Comparison of ENCODE assay signal across 22 mouse cellular contexts in the genomic region with DNA sequence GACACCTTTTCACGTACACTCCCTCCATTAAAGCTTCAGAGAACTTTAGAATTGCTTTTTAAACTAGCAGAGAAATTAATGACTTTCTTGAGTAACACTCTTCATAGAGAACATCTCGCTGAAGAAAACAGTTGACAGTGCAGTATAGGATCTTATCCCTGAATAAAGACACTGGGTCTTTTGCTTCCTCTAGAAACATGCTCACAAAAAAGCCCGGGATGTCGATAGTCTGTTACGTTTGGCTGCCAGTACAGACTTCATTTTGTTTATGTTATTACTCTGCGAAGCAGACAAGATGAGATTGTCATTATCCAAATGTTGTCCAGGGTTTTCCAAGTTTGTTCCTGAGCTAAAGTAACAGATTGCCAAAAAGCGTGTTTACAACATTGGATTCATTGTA.
DNase-seq lines count a peak whose midpoint lies in the region; ATAC-seq and TF ChIP-seq lines count a peak whose summit lies in the region.
"Had no signal": no experiment of that assay in that cellular context is flagged by ENCODE, and none has a peak within 500 bp of the region (broad histone marks: within the 10 kb centered on the region; RNA-seq: fewer than 3 reads in every experiment).

No protein-coding gene starts in this region.

- no peak overlapping the region; the same call in 1 of the 2 replicates for H3K27ac ChIP-seq in lung, embryonic 14.5 days (ENCODE audit: low read depth)
- H3K27ac ChIP-seq in lung, embryonic 15.5 days, result peak overlapping the region; percentile 48
- H3K27ac ChIP-seq in lung, embryonic 16.5 days (ENCODE audit: low read length), result peak overlapping the region; percentile 48
- H3K27ac ChIP-seq in lung, postnatal 0 days (ENCODE audit: low read length), result no peak overlapping the region

- H3K27me3 ChIP-seq in lung, embryonic 14.5 days (ENCODE audit: insufficient read depth, low read length), result no peaks in the 10 kb centered on the region
- no peaks in the 10 kb centered on the region for H3K27me3 ChIP-seq in lung, embryonic 15.5 days
- no peaks in the 10 kb centered on the region for H3K27me3 ChIP-seq in lung, embryonic 16.5 days (ENCODE audit: control insufficient read depth, insufficient read depth, low read depth, low read length)
- no peaks in the 10 kb centered on the region for H3K27me3 ChIP-seq in lung, postnatal 0 days (replicated peaks; ENCODE audit: insufficient read depth, low read length)
- H3K27me3 ChIP-seq: CH12.LX, Patski had no signal

- 0 out of 2 replicates have a peak, but pooled peaks cover 5% of the 10 kb centered on the region for H3K4me1 ChIP-seq in lung, embryonic 14.5 days (ENCODE audit: insufficient read depth)
- peaks cover 12% of the 10 kb centered on the region; the same call in 1 of the 2 replicates for H3K4me1 ChIP-seq in lung, embryonic 15.5 days
- no peaks in the 10 kb centered on the region; the same call in 1 of the 2 replicates for H3K4me1 ChIP-seq in lung, embryonic 16.5 days (replicated peaks; ENCODE audit: control insufficient read depth, insufficient read depth, low read length)
- no peaks in the 10 kb centered on the region for H3K4me1 ChIP-seq in lung, postnatal 0 days (ENCODE audit: insufficient read depth, low read depth, low read length)

- H3K4me2 ChIP-seq in lung, embryonic 14.5 days, result 0 out of 2 replicates have a peak overlapping the region, but pooled peaks have one; percentile 16
- H3K4me2 ChIP-seq in lung, embryonic 15.5 days, result no peak overlapping the region
- H3K4me2 ChIP-seq in lung, embryonic 16.5 days (ENCODE audit: low read depth, low read length), result no peak overlapping the region
- H3K4me2 ChIP-seq in lung, postnatal 0 days (replicated peaks; ENCODE audit: low read depth, low read length), result no peak overlapping the region

- peak; percentile 79 for DNase-seq in lung, embryonic 14.5 days
- no peak for DNase-seq in lung, postnatal 14 days
- DNase-seq in lung, postnatal 25 days (ENCODE audit: low spot score), result no peak
- DNase-seq in lung, postnatal 4 days, result no peak
- peak; percentile 59 for DNase-seq in lung, postnatal 0 days (ENCODE audit: low spot score)
- no peak for DNase-seq in lung, postnatal 10 days
- DNase-seq: adrenal gland, adult 2 months; adrenal gland, adult 8-10 months; adrenal gland, postnatal 10 days; adrenal gland, postnatal 14 days; adrenal gland, postnatal 25 days; adrenal gland, postnatal 36 days; B cell, adult 2 months; cerebellum, adult 11 months; cerebellum, adult 11-12 months had no signal

- no peak for TF ChIP-seq EP300 in lung, postnatal 0 days (IDR thresholded peaks at IDR 0.05)

- TF ChIP-seq CTCF in lung, embryonic 14.5 days (IDR thresholded peaks at IDR 0.05; ENCODE audit: low read depth), result no peak
- no peak for TF ChIP-seq CTCF in lung, postnatal 0 days (IDR thresholded peaks at IDR 0.05)

- no peaks in the 10 kb centered on the region for H3K9me3 ChIP-seq in lung, embryonic 14.5 days (ENCODE audit: low read depth, low read length)
- no peaks in the 10 kb centered on the region for H3K9me3 ChIP-seq in lung, embryonic 15.5 days
- H3K9me3 ChIP-seq in lung, embryonic 16.5 days (ENCODE audit: control insufficient read depth, low read length), result no peaks in the 10 kb centered on the region
- no peaks in the 10 kb centered on the region for H3K9me3 ChIP-seq in lung, postnatal 0 days (ENCODE audit: low read length)
- H3K9me3 ChIP-seq: G1E had no signal

- WGBS in lung, embryonic 14.5 days, result 32% methylated on average over 7 of the region's 7 CpGs
- 31% methylated on average over 7 of the region's 7 CpGs for WGBS in lung, embryonic 15.5 days
- 34% methylated on average over 7 of the region's 7 CpGs for WGBS in lung, embryonic 16.5 days
- 44% methylated on average over 7 of the region's 7 CpGs for WGBS in lung, postnatal 0 days

- no peak overlapping the region for H3K4me3 ChIP-seq in lung, embryonic 14.5 days (ENCODE audit: low read depth, low read length)
- no peak overlapping the region for H3K4me3 ChIP-seq in lung, embryonic 15.5 days
- H3K4me3 ChIP-seq in lung, embryonic 16.5 days (ENCODE audit: low read length), result no peak overlapping the region
- no peak overlapping the region for H3K4me3 ChIP-seq in lung, postnatal 0 days (ENCODE audit: low read depth, low read length)

- no peak overlapping the region for H3K9ac ChIP-seq in lung, embryonic 14.5 days
- no peak overlapping the region for H3K9ac ChIP-seq in lung, embryonic 15.5 days
- no peak overlapping the region for H3K9ac ChIP-seq in lung, embryonic 16.5 days (ENCODE audit: low read length)
- H3K9ac ChIP-seq in lung, postnatal 0 days (replicated peaks; ENCODE audit: low read depth), result no peak overlapping the region

- peak; percentile 78 for ATAC-seq in lung, embryonic 14.5 days (ENCODE audit: insufficient read depth)
- peak; percentile 71; the same call in 1 of the 2 replicates for ATAC-seq in lung, embryonic 15.5 days (ENCODE audit: borderline replicate concordance, extremely low read depth, low FRiP score, low TSS enrichment)
- peak; percentile 90 for ATAC-seq in lung, embryonic 16.5 days (ENCODE audit: low read depth)
- peak; percentile 26; the same call in 1 of the 2 replicates for ATAC-seq in lung, postnatal 0 days
- ATAC-seq: activated CD4-positive, CD25-positive, alpha-beta regulatory T cell, adult 4 months; CD4-positive, CD25-positive, alpha-beta regulatory T cell, adult 4 months; Patski had no signal

- H3K36me3 ChIP-seq in lung, embryonic 14.5 days (ENCODE audit: insufficient read depth), result no peaks in the 10 kb centered on the region
- no peaks in the 10 kb centered on the region for H3K36me3 ChIP-seq in lung, embryonic 15.5 days
- no peaks in the 10 kb centered on the region for H3K36me3 ChIP-seq in lung, embryonic 16.5 days (ENCODE audit: control insufficient read depth, insufficient read depth, low read length)
- no peaks in the 10 kb centered on the region for H3K36me3 ChIP-seq in lung, postnatal 0 days (ENCODE audit: insufficient read depth, low read length)
- H3K36me3 ChIP-seq: G1E had no signal

Comparison
In these comparisons a context has a peak if more than half of its experiments do, and no peak if none do; other contexts are left out.
1. DNase-seq: peak in lung, embryonic 14.5 days (single experiment) and lung, postnatal 0 days (single experiment); none in lung, postnatal 14 days (single experiment), lung, postnatal 25 days (single experiment), lung, postnatal 4 days (0 of 2) and lung, postnatal 10 days (single experiment).
2. H3K27ac ChIP-seq: peak in lung, embryonic 15.5 days (single experiment) and lung, embryonic 16.5 days (single experiment); none in lung, embryonic 14.5 days (single experiment) and lung, postnatal 0 days (single experiment).
3. ATAC-seq: peak in every context shown above with its lines; median percentile 90 in lung, embryonic 16.5 days; 78 in lung, embryonic 14.5 days; 71 in lung, embryonic 15.5 days; 26 in lung, postnatal 0 days.